Mouse (Mus musculus): Measurements from ENCODE around the gene Pacrg. TPM values are rescaled to one million over a fixed set of nuclear protein-coding genes. Genes with fewer than 3 reads are reported as not detected.

The Pacrg gene
- total RNA-seq, 1 experiment from 2014 or later, result 2.9 TPM

DNA sequence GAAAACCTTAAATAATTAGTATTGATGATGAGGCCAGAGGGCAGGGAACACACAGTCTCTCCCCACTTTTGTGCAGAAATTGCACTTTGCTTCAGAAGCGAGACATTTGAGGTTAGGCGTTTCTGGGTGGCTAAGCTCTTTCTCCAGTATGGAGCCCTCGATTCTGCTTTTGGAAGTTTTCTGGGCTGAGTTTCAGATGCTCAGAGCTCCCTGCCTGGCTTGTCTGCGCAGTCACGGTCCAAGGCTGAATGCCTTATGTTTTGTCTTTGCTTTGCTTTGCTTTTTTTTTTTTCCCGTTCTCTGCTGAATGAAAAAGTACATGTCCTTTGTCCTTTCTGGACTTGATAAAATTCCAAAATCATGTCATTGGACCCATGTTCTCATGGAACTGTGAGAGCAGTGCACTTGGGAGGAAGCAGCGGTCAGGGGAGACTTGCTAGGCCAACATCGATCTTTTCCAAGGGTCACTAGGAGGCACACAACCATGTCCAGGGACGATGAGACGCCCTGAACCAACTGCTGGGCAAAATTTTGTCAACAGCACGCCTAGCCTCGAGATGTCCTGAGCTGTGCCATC, 438.0 kb downstream of the Pacrg start:
- no peak for DNase-seq

DNA sequence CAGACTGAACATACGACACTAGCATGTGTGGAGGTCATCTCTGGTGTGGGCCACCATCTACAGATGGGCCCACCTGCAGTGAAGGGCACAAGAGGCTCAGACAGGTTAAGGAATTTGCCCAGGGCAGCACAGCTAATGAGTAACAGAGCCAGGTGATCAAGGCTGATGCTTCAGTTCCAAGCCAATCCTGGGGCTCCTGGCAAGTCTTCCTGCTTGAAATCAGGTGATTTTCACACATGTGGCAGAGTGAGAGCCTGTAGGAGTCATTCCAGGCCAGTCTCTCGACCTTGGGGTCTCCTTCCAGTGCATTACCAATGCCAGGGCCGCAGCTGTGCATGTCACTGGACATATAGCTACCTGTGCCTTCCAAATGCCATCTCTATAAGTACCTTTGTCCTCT, 438.6 kb downstream of the Pacrg start:
- no peak for DNase-seq

- DNase-seq, result no peak
Observed at GRCm38 (mm10) chr17:10399706-10400105, 440.4 kb downstream of the Pacrg start.

DNA sequence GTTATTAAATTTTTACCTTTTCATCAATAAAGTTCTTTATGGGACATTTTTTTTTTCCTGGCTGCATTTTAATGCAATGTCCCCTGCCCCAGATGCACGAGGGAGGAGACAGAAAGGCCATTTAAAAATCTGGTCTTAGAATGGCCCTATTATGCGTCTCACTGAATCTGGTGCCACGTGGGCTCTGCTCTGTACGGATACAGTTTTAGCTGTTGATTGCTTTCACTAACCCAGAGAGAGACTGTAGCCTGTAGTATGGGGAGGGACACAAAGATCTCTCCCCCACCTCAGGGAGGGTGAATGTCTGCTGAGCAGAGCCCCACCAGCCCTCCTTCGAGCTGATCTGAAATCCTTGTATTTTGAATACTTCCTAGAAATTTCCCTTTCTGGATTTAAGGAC, 441.2 kb downstream of the Pacrg start:
- DNase-seq, result no peak

GRCm38 (mm10) chr17:10397924-10398627, 442.0 kb downstream of the Pacrg start:
- DNase-seq, result no peak

GRCm38 (mm10) chr17:10397336-10397735, 442.8 kb downstream of the Pacrg start:
- no peak for DNase-seq

GRCm38 (mm10) chr17:10396863-10397262, 443.2 kb downstream of the Pacrg start:
- no peak for DNase-seq

DNA sequence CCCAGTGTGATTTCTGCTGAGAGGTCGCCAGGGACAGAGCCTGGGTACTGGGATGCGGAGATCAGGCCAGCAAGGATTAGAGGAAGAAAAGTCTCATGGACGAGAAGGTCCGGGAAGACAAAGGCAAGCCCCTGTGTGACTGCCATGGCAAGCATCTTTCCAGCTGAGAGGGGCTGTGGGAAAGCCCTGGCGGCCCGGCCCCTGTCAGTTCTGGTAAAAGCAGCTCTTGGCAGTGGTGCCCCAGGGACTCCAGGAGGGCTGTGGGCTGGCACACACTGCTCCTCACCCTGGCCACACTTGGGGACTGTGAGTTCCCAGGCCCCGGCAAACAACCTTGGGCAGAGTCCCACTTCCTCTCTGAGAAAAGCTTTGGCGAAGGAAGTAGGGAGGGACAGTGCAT, 445.3 kb downstream of the Pacrg start:
- no peak for DNase-seq

DNA sequence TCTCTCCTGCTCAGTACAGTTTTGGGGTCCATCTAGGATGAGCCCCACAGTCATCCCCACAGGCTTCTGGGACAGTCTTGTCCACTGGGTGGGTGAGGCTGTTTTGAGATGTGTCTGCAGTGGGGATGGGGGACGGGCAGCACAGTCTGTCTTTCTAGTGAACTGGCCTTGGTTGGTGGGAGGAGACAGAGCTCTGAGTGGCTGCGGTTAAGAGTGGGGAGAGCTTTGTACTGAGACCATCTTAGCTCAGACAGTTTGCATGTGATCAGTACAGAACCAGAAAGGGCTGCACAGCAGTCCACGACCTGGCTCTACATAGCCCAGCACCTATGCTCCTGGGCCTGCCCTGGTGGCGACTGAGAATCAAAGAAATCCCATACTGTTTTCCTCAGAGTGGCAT, 446.3 kb downstream of the Pacrg start:
- DNase-seq, result no peak

GRCm38 (mm10) chr17:10392342-10393034, 447.6 kb downstream of the Pacrg start:
- DNase-seq, result no peak

DNA sequence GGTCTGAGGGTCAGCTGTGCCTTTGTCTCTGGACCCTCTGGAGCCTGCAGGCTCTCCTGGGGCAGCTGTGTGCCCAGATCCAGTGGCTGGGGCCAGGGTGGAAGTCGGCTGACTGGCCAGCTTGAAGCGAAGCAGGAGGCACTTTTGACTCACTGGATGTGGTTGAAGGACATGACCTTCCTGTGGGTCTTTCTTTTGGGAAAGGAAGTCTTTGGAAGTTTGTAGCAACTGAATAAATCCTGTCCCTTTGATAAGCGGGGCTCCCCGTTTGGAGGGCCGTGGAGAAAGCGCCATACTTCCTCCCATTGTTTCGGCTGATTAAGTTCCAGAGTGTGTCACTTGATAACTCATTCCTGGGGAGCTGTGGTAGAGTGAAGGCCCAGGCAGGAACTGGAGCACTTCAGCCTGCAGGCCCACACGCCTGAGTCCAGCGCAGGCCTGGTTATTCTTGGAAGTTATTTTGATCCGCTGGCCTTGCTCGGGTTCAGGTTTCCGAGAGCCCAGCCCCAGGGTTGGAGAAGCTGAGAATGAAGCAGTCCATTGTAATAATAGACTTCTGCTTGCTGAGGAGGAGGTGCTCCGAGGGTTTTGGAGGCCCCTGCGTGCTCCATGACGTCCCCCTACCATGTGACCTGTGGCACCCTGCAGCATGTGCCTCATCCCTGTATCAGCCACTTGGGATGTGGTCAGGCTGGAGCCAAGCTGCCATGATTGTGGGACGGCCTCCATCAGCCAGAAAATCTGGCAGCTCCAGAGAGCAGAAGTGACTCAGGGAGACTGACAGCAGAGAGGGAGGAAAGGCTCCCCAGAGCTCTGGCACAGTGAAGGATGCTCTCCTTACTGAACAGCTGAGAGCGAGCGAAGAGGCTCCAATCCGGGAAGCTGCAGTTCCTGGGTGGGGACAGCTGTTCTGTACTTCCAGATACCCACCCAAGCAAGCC, 449.6 kb downstream of the Pacrg start:
- DNase-seq, result peak; percentile 51

DNA sequence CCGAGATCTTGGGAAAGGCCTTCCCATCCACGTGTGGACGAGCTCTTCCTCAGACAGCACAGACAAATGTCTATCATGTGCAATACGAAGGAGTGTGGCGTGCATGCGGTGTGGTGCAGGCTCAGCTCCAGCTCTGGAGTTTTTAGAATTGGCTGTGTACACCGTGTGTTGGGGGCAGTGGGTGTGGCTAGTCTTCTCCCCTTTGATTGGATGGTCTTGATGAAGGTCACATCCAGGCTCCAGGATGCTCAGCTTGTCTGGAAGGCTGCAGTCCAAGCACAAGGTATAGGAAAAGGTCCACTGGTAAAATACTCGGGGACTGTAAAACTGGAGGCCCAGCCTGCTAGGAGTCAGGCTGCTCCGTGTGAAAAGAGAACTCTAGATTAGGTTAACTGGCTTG, 450.4 kb downstream of the Pacrg start:
- no peak for DNase-seq

- DNase-seq, result no peak
Observed at GRCm38 (mm10) chr17:10386548-10386947, 453.6 kb downstream of the Pacrg start.

GRCm38 (mm10) chr17:10383406-10383805, 456.7 kb downstream of the Pacrg start:
- no peak for DNase-seq

DNA sequence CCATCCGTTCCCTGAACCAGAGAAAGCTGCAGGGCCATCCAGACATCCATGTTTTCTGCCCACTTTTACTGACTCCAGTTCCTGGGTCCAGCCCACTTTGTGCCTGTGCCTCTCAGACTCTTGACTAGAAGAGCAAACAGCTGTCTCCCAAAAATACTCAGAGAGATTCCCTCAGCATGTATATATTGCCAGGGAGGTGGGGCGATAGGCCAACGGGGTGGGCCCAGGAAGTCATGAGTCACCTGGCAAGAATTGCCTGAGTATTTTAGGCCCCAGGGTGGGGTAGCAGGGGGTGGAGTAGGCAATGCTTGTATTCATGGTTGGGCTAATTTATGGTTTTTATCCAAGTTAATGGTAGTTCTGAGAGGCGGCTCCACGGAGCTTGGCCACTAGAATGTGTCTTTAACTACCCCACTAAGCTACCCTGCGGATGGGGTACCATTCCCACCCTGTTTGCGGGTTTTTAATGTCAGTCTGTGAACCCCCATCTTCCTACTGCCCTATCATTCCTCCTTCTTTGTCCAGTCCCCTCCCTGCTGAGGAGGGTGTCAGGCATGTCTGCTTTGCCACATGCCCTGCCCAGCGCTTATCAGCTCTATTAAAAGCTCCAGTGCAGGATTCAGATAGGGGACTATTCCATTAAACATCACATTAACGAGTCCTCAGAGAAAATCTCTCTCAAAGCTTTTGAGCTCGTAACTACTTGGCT, 461.5 kb downstream of the Pacrg start:
- no peak for DNase-seq

DNA sequence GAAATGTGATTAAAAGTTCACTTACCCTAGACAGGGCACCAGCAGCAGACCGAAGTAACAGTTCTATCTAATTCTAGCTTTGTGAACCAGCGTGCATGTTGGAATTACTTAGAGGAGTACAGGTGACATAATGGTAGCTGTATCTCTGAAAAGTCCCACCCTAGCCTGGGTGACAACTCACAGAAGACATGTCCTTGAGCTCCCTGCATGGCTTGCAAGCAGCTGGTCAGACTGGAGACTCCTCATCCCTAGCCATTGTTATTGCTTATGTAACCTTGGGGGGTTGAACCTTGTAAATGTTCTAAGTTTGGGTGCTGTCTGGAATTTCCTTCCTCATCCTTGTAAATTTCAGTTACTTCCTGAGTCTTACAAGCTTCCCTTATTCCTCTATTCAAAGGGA, 462.5 kb downstream of the Pacrg start:
- DNase-seq, result no peak

DNA sequence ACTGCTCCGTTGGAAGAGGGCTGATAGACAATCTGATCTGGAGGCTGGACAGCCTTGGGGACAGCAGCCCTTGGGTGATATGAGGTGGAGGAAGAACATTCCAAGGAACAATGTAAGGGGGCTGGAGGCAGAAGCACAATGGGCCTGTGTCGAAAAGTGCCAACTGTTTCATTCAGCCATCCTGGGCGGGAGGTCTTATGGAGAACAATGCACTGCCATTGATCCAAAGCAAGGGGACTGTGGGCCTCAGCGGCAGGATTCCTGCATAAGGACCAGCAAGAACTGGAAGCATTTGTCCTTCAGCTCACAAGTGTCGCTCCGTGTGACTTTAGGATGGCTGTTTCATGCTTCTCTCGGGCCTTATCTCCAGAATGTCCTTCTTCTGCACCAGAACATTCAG, 465.8 kb downstream of the Pacrg start:
- no peak for DNase-seq

DNA sequence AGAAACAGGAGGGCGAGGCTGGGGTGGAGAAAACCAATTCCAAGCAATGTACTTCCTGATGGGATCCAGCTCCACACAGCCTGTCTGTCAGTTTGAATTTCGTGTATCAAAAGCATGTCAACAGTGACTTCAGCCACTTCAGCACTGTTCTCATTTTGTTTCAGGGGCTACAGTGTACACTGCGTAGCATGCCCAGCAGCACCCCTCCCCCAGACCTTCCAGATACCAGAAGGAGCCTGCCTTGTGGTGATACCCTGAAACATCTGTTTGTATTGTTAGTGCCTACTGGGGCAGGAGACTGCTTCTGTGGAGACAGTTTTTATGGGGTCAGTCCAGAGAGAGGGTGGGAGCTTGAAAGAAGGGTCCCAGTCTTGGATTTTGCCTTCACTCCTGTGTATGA, 466.4 kb downstream of the Pacrg start:
- DNase-seq, result no peak

- no peak for DNase-seq
Observed at GRCm38 (mm10) chr17:10372001-10372785, 467.9 kb downstream of the Pacrg start.

DNA sequence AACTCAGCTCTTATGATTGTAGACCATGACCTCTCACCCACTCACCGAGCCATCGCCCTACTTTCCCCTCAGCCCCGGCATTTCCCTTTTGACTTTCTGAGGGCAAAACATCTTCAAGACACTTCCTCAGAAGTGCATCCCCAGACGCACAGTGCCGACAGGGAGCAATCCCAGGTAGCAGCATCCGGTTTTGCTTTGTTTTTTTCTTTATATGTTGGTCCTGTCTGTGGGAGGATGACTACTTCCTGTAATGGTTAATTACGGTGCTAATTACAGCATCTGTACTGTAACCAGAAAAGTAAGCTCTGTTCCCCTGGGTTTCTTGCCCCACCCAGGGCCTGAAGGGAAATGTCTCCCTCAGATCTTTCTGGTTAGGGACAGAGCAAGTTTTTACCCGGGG, 468.6 kb downstream of the Pacrg start:
- no peak for DNase-seq

DNA sequence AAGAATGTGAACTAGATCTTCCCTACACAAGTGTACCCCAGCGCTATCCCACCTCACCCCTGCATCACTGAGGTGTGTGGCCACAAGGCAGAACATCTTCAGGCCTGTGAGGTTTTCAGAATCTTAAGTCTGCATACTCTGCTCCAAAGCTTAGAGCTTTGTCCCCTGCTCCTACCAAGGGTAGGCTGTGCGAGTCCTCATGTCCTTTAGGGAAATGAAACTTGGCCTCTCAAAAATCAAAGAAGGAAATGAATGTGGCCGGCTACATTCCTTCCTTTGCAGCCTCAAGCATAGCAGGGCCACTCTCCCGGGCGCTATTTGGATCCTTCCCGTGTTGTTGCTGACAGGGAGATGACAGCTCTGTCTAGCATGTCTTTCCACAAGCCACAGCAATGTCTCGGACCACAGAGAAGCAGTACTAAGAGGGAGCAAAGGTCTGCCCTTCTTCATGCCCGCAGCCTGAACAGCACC, 469.4 kb downstream of the Pacrg start:
- no peak for DNase-seq
